Mouse (Mus musculus) brown adipose tissue, adult 24 weeks (tissue): ENCODE results near the gene 1700123L14Rik. TPM values are rescaled to one million over a fixed set of nuclear protein-coding genes. Genes with fewer than 3 reads are reported as not detected.
"Not testable (repeated sequence)": the region's sequence is repeated elsewhere in the genome, so short reads cannot be mapped to it uniquely, and the experiment has no call there.

Source experiments
- H3K27ac ChIP-seq: fragments of 200-500 bp; replicated peaks from 2 replicates; pipeline ENCODE4 v1.5.1; 2012; ENCODE audit warnings: low read depth, mild to moderate bottlenecking, low read length
- H3K4me1 ChIP-seq: fragments of 200-500 bp; 2 replicates; pipeline ENCODE4 v1.6.1; 2012; ENCODE audit warnings: low read length, mixed read lengths; ENCODE audit not compliant: control insufficient read depth, insufficient read depth, insufficient read length
- H3K4me3 ChIP-seq: fragments of 200-500 bp; 2 replicates; pipeline ENCODE4 v1.5.1; 2012; ENCODE audit warnings: low read depth, mild to moderate bottlenecking, low read length, moderate library complexity; ENCODE audit not compliant: insufficient read depth
- polyA plus RNA-seq: library from polyadenylated mRNA; stranded (reverse); fragments of >200 nt; gene quantifications from 2 replicates; pipeline ENCODE4 v1.2.4, GENCODE M21; 2012; ENCODE audit not compliant: missing spikeins, insufficient read depth, insufficient read length

Gene 1700123L14Rik
- polyA plus RNA-seq, result not detected in 2 replicates

- no peak within 1 kb of the TSS for H3K27ac ChIP-seq
- H3K4me3 ChIP-seq, result peak within 1 kb of the TSS; percentile 14; the same call in 1 of the 2 replicates
- H3K4me1 ChIP-seq, result no peaks in the 10 kb centered on the region
Measured at GRCm38 (mm10) chr6:96165818-96166379, at the start of gene 1700123L14Rik. TSS of gene 1700123L14Rik (minus strand) at chr6:96166243.

GRCm38 (mm10) chr6:96205395-96205794 lies 39.4 kb upstream of the 1700123L14Rik start:
- Histone ChIP-seq H3K4me1 (no peaks in the 10 kb centered on the region), H3K4me3 (no peak overlapping the region)

GRCm38 (mm10) chr6:96198991-96199390 lies 32.9 kb upstream of the 1700123L14Rik start:
- not testable (repeated sequence) for H3K4me1 ChIP-seq, H3K27ac ChIP-seq, H3K4me3 ChIP-seq

More at GRCm38 (mm10) chr6:96205395-96205794, 39.4 kb upstream of the 1700123L14Rik start:
- H3K27ac ChIP-seq, result no peak overlapping the region

- H3K4me3 ChIP-seq, result no peak overlapping the region
- no peaks in the 10 kb centered on the region for H3K4me1 ChIP-seq
- H3K27ac ChIP-seq, result no peak overlapping the region
Measured at GRCm38 (mm10) chr6:96186517-96186916, 20.5 kb upstream of the 1700123L14Rik start.

GRCm38 (mm10) chr6:96183392-96183791 lies 17.3 kb upstream of the 1700123L14Rik start:
- no peak overlapping the region for H3K4me3 ChIP-seq
- H3K27ac ChIP-seq, result no peak overlapping the region
- H3K4me1 ChIP-seq, result no peaks in the 10 kb centered on the region

- Histone ChIP-seq H3K27ac (no peak overlapping the region), H3K4me3 (no peak overlapping the region), H3K4me1 (no peaks in the 10 kb centered on the region)
Measured at GRCm38 (mm10) chr6:96178530-96178929, 12.5 kb upstream of the 1700123L14Rik start.

GRCm38 (mm10) chr6:96173681-96174080 lies 7.6 kb upstream of the 1700123L14Rik start:
- Histone ChIP-seq H3K4me3 (no peak overlapping the region), H3K4me1 (no peaks in the 10 kb centered on the region), H3K27ac (no peak overlapping the region)

GRCm38 (mm10) chr6:96167031-96167430 lies 988 bp upstream of the 1700123L14Rik start:
- Histone ChIP-seq H3K4me3 (no peak overlapping the region), H3K27ac (no peak overlapping the region), H3K4me1 (no peaks in the 10 kb centered on the region)

- H3K4me3 ChIP-seq, result peak overlapping the region; percentile 14; the same call in 1 of the 2 replicates
- H3K27ac ChIP-seq, result no peak overlapping the region
- H3K4me1 ChIP-seq, result no peaks in the 10 kb centered on the region
Measured at GRCm38 (mm10) chr6:96165403-96165802, 640 bp downstream of the 1700123L14Rik start.

GRCm38 (mm10) chr6:96143326-96143725 lies 22.7 kb downstream of the 1700123L14Rik start:
- Histone ChIP-seq H3K4me3 (no peak overlapping the region), H3K27ac (no peak overlapping the region), H3K4me1 (no peaks in the 10 kb centered on the region)

GRCm38 (mm10) chr6:96116534-96117272 lies 49.3 kb downstream of the 1700123L14Rik start:
- no peak overlapping the region for H3K27ac ChIP-seq
- H3K4me1 ChIP-seq, result no peaks in the 10 kb centered on the region
- H3K4me3 ChIP-seq, result peak overlapping the region; percentile 66

GRCm38 (mm10) chr6:96116148-96116533 lies 49.9 kb downstream of the 1700123L14Rik start:
- Histone ChIP-seq H3K4me3 (peak overlapping the region; percentile 66), H3K27ac (no peak overlapping the region), H3K4me1 (no peaks in the 10 kb centered on the region)

Other genes starting within 250 kb of the 1700123L14Rik start
- 0.79 and 0.99 TPM in 2 replicates for gene Fam19a1, start 53.1 kb downstream of the 1700123L14Rik start, polyA plus RNA-seq